Mouse (Mus musculus): ENCODE measurements around the gene Zfp710. TPM values are rescaled to one million over a fixed set of nuclear protein-coding genes. Genes with fewer than 3 reads are reported as not detected.

Zfp710 gene
- polyA plus RNA-seq, 1 experiment from 2014 or later, result 9.4 TPM

DNA sequence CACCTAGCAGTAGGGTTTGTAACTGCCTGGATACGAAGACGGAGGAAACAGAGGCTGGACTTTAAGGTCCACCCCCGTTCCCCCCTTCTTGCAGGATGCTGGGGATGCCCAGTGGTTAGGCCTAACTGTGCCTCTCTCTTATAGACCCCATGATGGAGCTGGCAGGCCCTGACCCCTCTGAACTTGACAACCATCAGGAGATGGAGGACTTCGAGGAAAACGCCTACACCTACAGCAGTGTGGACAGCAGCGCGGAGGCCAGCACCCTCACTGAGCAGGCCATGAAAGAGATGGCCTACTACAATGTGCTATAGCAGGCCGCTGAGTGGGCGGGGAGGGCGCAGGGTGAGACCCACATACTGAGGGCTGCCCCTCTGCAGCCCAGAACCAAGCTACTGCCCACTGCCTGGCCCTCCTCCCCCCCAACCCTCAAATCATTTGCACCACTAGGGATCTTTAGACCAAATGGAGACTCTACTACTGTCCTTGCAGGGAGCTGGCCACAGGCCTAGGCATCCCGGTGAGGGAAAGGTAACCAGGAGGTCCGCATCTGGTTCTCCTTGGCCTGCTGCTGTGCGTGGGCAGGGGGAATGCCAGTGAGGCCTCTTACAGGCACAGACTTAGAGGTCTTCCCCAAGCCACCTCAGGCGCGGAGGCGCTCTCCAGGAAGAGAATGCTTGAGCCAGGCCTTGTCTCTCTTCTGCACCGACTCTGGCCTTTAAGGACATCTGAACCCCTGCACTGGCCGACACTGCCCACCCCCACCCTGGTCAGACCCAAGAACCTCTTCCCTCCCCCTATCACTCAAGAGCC, 65.8 kb downstream of the Zfp710 start:
- no peak for ATAC-seq
- Histone ChIP-seq H3K4me1 (replicated peaks; ENCODE audit: control insufficient read depth, insufficient read depth, low read length) (no peaks in the 10 kb centered on the region), H3K9me3 (ENCODE audit: control insufficient read depth) (no peaks in the 10 kb centered on the region), H3K9ac (ENCODE audit: low read depth, low read length) (no peak overlapping the region), H3K36me3 (ENCODE audit: control insufficient read depth, insufficient read depth) (peaks cover 91% of the 10 kb centered on the region), H3K27ac (ENCODE audit: low read depth, low read length) (no peak overlapping the region), H3K4me3 (ENCODE audit: low read depth, low read length) (no peak overlapping the region), H3K4me2 (replicated peaks; ENCODE audit: low read depth) (no peak overlapping the region), H3K27me3 (replicated peaks; ENCODE audit: control insufficient read depth, insufficient read depth, low read length) (no peaks in the 10 kb centered on the region)
- WGBS, result 93% methylated on average over 18 of the region's 18 CpGs
- no peak for TF ChIP-seq CTCF (IDR thresholded peaks at IDR 0.05; ENCODE audit: low read depth)

DNA sequence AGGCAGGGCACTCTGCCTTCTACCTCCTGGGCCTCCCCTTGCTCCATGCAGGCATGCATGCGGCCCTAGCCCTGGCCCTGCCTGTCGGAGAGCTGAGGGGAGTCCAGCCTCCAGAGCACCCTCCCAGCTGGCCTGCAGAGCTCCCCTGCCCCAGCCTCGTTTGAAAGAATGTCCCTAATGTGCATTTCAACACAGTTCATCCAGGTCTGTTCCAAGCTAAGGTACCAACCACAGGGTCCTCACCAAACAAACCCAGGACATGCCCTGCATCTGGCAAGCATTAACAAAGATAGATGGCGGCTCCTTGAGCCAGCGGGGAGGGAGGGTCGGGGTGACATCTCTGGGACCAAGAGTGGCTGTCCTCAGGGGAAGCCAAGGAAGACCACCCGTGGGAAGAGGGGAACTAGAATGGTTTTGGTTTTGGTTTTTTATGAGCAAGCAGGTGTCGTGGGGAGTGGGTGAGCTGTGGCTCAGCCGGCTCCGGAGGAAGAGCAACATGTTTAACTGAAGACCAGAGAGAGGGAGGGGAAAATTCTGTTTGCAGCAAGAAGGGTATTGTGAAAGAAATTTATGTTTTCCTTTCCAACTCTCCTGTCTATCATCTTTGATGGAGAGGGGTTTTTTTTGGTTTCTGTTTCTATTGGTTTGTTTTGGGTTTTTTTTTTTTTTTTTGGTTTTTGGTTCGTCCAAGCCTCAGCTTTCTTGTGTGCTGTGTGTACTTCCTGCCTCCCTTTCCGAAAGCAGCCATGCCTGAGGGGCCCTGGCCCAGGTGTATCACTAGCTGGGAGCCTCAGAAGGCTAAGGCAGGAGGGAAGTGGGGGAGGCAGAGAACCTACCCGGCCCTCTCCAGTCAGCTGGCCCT, 66.6 kb downstream of the Zfp710 start:
- Histone ChIP-seq H3K36me3 (ENCODE audit: control insufficient read depth, insufficient read depth) (peaks cover 89% of the 10 kb centered on the region), H3K27me3 (replicated peaks; ENCODE audit: control insufficient read depth, insufficient read depth, low read length) (no peaks in the 10 kb centered on the region), H3K4me2 (replicated peaks; ENCODE audit: low read depth) (no peak overlapping the region), H3K4me1 (replicated peaks; ENCODE audit: control insufficient read depth, insufficient read depth, low read length) (no peaks in the 10 kb centered on the region), H3K4me3 (ENCODE audit: low read depth, low read length) (no peak overlapping the region), H3K9ac (ENCODE audit: low read depth, low read length) (no peak overlapping the region), H3K9me3 (ENCODE audit: control insufficient read depth) (no peaks in the 10 kb centered on the region), H3K27ac (ENCODE audit: low read depth, low read length) (no peak overlapping the region; the same call in 1 of the 2 replicates)
- TF ChIP-seq CTCF (IDR thresholded peaks at IDR 0.05; ENCODE audit: low read depth), result no peak
- WGBS, result 65% methylated on average over 13 of the region's 13 CpGs
- ATAC-seq, result no peak

DNA sequence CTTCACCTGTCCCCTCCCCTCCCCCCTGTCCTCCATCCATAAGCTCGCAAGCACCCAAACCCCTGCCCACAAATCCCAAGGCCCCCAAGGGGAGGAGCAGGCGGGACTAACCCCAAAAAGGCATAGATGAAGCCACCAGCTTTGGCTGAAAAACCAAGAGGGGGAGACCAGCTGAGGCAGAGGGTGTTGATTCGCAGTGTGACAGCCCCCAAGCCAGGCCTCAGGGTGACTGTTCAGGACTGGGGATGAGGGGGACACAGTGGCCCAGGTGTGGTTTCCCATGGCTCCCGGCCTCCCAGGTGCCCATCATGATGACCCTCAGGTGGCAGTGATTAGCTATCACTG, 67.2 kb downstream of the Zfp710 start:
- 83% methylated on average over 4 of the region's 4 CpGs for WGBS
- Histone ChIP-seq H3K27ac (ENCODE audit: low read depth, low read length) (no peak overlapping the region; the same call in 1 of the 2 replicates), H3K36me3 (ENCODE audit: control insufficient read depth, insufficient read depth) (peaks cover 89% of the 10 kb centered on the region), H3K4me3 (ENCODE audit: low read depth, low read length) (no peak overlapping the region), H3K9me3 (ENCODE audit: control insufficient read depth) (no peaks in the 10 kb centered on the region), H3K4me1 (replicated peaks; ENCODE audit: control insufficient read depth, insufficient read depth, low read length) (no peaks in the 10 kb centered on the region), H3K9ac (ENCODE audit: low read depth, low read length) (no peak overlapping the region), H3K27me3 (replicated peaks; ENCODE audit: control insufficient read depth, insufficient read depth, low read length) (no peaks in the 10 kb centered on the region), H3K4me2 (replicated peaks; ENCODE audit: low read depth) (no peak overlapping the region)
- no peak for TF ChIP-seq CTCF (IDR thresholded peaks at IDR 0.05; ENCODE audit: low read depth)
- ATAC-seq, result no peak

DNA sequence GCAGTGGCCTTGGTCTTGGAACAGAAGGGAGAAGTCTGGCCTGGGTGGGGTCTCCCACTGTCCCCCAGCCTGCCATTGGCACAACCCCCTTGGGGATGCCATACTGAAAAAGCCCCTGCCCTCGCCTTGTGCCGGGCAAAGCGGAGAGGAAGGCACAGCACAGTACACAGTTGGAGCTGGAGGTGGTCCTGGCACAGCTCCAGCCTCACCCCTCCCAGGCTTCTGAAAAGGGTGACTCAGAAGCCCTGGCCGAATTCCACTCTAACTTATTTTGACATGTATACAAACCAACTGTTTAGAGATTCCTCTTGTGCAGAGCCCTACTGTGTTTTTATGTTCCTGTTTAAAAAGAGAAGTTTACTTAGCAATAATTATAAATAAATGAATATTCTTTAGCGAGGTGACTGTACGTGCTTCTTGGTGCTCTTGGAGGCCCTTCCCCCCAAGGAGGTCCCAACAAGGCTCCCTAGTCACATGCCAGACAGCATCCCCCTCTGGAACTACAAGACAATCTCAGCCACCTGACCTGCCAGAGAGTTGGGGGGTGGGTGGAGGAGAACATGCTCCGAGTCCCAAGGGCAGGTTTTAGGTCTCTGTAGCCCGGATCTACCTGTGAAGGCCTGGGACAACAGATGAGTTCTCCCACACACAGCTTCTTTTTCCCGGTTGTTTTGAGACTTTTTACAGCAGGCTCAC, 67.9 kb downstream of the Zfp710 start:
- H3K4me2 ChIP-seq (replicated peaks; ENCODE audit: low read depth), result no peak overlapping the region
- H3K4me3 ChIP-seq (ENCODE audit: low read depth, low read length), result no peak overlapping the region
- H3K9ac ChIP-seq (ENCODE audit: low read depth, low read length), result no peak overlapping the region
- peaks cover 87% of the 10 kb centered on the region for H3K36me3 ChIP-seq (ENCODE audit: control insufficient read depth, insufficient read depth)
- H3K27me3 ChIP-seq (replicated peaks; ENCODE audit: control insufficient read depth, insufficient read depth, low read length), result no peaks in the 10 kb centered on the region
- no peaks in the 10 kb centered on the region for H3K4me1 ChIP-seq (replicated peaks; ENCODE audit: control insufficient read depth, insufficient read depth, low read length)
- no peak overlapping the region for H3K27ac ChIP-seq (ENCODE audit: low read depth, low read length)
- peak; percentile 21; the same call in 1 of the 2 replicates for ATAC-seq
- H3K9me3 ChIP-seq (ENCODE audit: control insufficient read depth), result no peaks in the 10 kb centered on the region
- WGBS, result 61% methylated on average over 9 of the region's 9 CpGs
- no peak for TF ChIP-seq CTCF (IDR thresholded peaks at IDR 0.05; ENCODE audit: low read depth)

DNA sequence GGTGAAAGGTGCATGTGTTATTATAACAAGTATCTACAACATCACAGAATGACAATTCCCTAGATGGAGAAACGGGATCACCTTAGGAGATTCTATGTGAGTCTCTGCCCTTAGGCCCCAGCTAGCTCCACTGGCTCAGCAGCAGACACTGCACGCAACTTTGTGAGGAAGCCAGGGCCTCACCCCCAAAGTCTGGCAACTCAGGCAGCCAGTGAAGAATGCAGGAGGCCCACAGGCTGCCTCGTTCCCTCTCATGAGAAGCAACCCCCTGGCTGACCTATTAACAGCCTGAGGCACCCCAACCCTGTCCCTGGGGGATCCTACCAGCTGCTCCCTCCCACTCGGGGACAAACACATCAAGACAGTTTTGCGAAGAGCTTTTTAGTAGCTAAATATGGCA, 69.9 kb downstream of the Zfp710 start:
- H3K9ac ChIP-seq (ENCODE audit: low read depth, low read length), result no peak overlapping the region
- ATAC-seq, result no peak
- H3K27ac ChIP-seq (ENCODE audit: low read depth, low read length), result no peak overlapping the region
- H3K4me1 ChIP-seq (replicated peaks; ENCODE audit: control insufficient read depth, insufficient read depth, low read length), result no peaks in the 10 kb centered on the region
- H3K4me2 ChIP-seq (replicated peaks; ENCODE audit: low read depth), result no peak overlapping the region
- peaks cover 91% of the 10 kb centered on the region for H3K36me3 ChIP-seq (ENCODE audit: control insufficient read depth, insufficient read depth)
- H3K4me3 ChIP-seq (ENCODE audit: low read depth, low read length), result no peak overlapping the region
- H3K27me3 ChIP-seq (replicated peaks; ENCODE audit: control insufficient read depth, insufficient read depth, low read length), result no peaks in the 10 kb centered on the region
- WGBS, result 83% methylated on average over 5 of the region's 5 CpGs
- no peak for TF ChIP-seq CTCF (IDR thresholded peaks at IDR 0.05; ENCODE audit: low read depth)
- no peaks in the 10 kb centered on the region for H3K9me3 ChIP-seq (ENCODE audit: control insufficient read depth)
